30 mouse cellular contexts compared by ENCODE assay signal in the genomic region with DNA sequence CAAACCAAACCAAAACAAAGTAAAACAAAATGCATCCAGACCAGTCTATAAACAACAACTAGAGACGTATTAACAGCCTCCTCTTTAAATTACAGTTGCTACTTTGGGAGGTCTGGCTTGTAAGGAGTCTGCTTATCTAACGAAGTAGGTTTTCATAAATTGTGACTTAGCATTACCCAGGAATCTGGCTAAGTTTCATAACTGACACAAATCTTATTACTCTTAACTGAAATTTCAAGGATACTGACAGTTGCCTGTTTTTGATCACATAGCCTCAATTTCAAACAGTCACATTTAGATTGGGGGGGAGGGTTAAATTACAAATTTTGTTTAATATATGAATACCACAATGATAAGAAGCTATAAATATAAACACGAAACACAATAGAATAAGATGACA.
"Had no signal": no experiment of that assay in that cellular context is flagged by ENCODE, and none has a peak within 500 bp of the region (broad histone marks: within the 10 kb centered on the region; RNA-seq: fewer than 3 reads in every experiment).

No protein-coding gene starts in this region.

- H3K4me1 ChIP-seq: limb, embryonic 10.5 days; limb, embryonic 12.5 days; limb, embryonic 13.5 days; limb, embryonic 15.5 days; liver, embryonic 12.5 days; liver, embryonic 13.5 days; liver, embryonic 15.5 days; lung, embryonic 15.5 days; megakaryocyte, embryonic 14.5 days; midbrain, embryonic 10.5 days; midbrain, embryonic 12.5 days; midbrain, embryonic 13.5 days; midbrain, embryonic 15.5 days had no signal

- H3K36me3 ChIP-seq: limb, embryonic 10.5 days; limb, embryonic 12.5 days; limb, embryonic 13.5 days; limb, embryonic 15.5 days; liver, embryonic 12.5 days; liver, embryonic 13.5 days; liver, embryonic 15.5 days; lung, embryonic 15.5 days; midbrain, embryonic 10.5 days; midbrain, embryonic 12.5 days; midbrain, embryonic 13.5 days; midbrain, embryonic 15.5 days had no signal

- H3K27me3 ChIP-seq: limb, embryonic 12.5 days; limb, embryonic 13.5 days; limb, embryonic 15.5 days; liver, embryonic 12.5 days; liver, embryonic 13.5 days; liver, embryonic 15.5 days; lung, embryonic 15.5 days; megakaryocyte, embryonic 14.5 days; midbrain, embryonic 12.5 days; midbrain, embryonic 13.5 days; midbrain, embryonic 15.5 days had no signal

- H3K4me3 ChIP-seq: left cerebral cortex, adult 2 months; limb, embryonic 10.5 days; limb, embryonic 12.5 days; limb, embryonic 13.5 days; limb, embryonic 15.5 days; liver, embryonic 12.5 days; liver, embryonic 13.5 days; liver, embryonic 15.5 days; lung, embryonic 15.5 days; megakaryocyte, embryonic 14.5 days; midbrain, embryonic 10.5 days; midbrain, embryonic 12.5 days; midbrain, embryonic 13.5 days; midbrain, embryonic 15.5 days; myocyte had no signal

- H3K9me3 ChIP-seq: limb, embryonic 10.5 days; limb, embryonic 15.5 days; liver, embryonic 12.5 days; liver, embryonic 13.5 days; liver, embryonic 15.5 days; midbrain, embryonic 15.5 days had no signal

- H3K4me2 ChIP-seq: limb, embryonic 12.5 days; limb, embryonic 13.5 days; limb, embryonic 15.5 days; liver, embryonic 11.5 days; liver, embryonic 12.5 days; liver, embryonic 13.5 days; liver, embryonic 15.5 days; lung, embryonic 15.5 days; midbrain, embryonic 11.5 days; midbrain, embryonic 12.5 days; midbrain, embryonic 13.5 days; midbrain, embryonic 15.5 days had no signal

- DNase-seq: left cerebral cortex, postnatal 4 days; liver; liver, embryonic 13.5 days; liver, postnatal 0 days; lung, adult 18-20 months; lung, postnatal 10 days; lung, postnatal 14 days; lung, postnatal 36 days; lung, postnatal 4 days; midbrain, embryonic 14.5 days had no signal

- H3K9ac ChIP-seq: limb, embryonic 12.5 days; limb, embryonic 13.5 days; limb, embryonic 15.5 days; liver, embryonic 12.5 days; liver, embryonic 13.5 days; liver, embryonic 14.5 days; liver, embryonic 15.5 days; liver, postnatal 0 days; lung, embryonic 15.5 days; midbrain, embryonic 12.5 days; midbrain, embryonic 13.5 days; midbrain, embryonic 15.5 days had no signal

- H3K27ac ChIP-seq: left cerebral cortex, adult 2 months; limb, embryonic 10.5 days; limb, embryonic 12.5 days; limb, embryonic 13.5 days; limb, embryonic 15.5 days; liver, embryonic 12.5 days; liver, embryonic 13.5 days; liver, embryonic 14.5 days; liver, embryonic 15.5 days; lung, embryonic 15.5 days; macrophage; midbrain, embryonic 10.5 days; midbrain, embryonic 12.5 days; midbrain, embryonic 13.5 days; midbrain, embryonic 15.5 days had no signal

- ATAC-seq: liver, embryonic 12.5 days; liver, postnatal 0 days; lung, postnatal 0 days; midbrain, embryonic 13.5 days; midbrain, embryonic 15.5 days; midbrain, embryonic 16.5 days had no signal
